Mouse (Mus musculus) hindbrain, embryonic 13.5 days (tissue): ENCODE measurements around the gene Arhgap6. TPM values are rescaled to one million over a fixed set of nuclear protein-coding genes. Genes with fewer than 3 reads are reported as not detected.

ENCODE experiments used
- ATAC-seq: fragments of 200-750 bp; cut with Nextera tagmentation; 2 replicates; pipeline ENCODE4 v1.8.0; 2017; ENCODE audit warnings: moderate TSS enrichment; ENCODE audit not compliant: low FRiP score
- H3K27ac ChIP-seq: fragments of 300-500 bp; sonication (generic); 2 replicates; pipeline ENCODE4 v1.5.1; 2015; ENCODE audit warnings: inconsistent platforms, mild to moderate bottlenecking, moderate library complexity
- H3K27me3 ChIP-seq: fragments of 300-500 bp; sonication (generic); 2 replicates; pipeline ENCODE4 v1.6.1; 2015; ENCODE audit warnings: mild to moderate bottlenecking, inconsistent platforms
- H3K36me3 ChIP-seq: fragments of 300-500 bp; sonication (generic); 2 replicates; pipeline ENCODE4 v1.6.1; 2015; ENCODE audit warnings: mild to moderate bottlenecking, inconsistent platforms
- H3K4me1 ChIP-seq: fragments of 300-500 bp; sonication (generic); replicated peaks from 2 replicates; pipeline ENCODE4 v1.6.1; 2015; ENCODE audit warnings: inconsistent platforms
- H3K4me2 ChIP-seq: fragments of 300-500 bp; sonication (generic); 2 replicates; pipeline ENCODE4 v1.6.1; 2015; ENCODE audit warnings: inconsistent platforms, mild to moderate bottlenecking, moderate library complexity
- H3K4me3 ChIP-seq: fragments of 300-500 bp; sonication (generic); 2 replicates; pipeline ENCODE4 v1.5.1; 2015; ENCODE audit warnings: mild to moderate bottlenecking, inconsistent platforms
- H3K9ac ChIP-seq: fragments of 300-500 bp; sonication (generic); 2 replicates; pipeline ENCODE4 v1.6.1; 2015; ENCODE audit warnings: mild to moderate bottlenecking, inconsistent platforms
- H3K9me3 ChIP-seq: fragments of 300-500 bp; sonication (generic); 2 replicates; pipeline ENCODE4 v1.6.1; 2016; ENCODE audit warnings: inconsistent platforms
- WGBS: fragments of 180-500 bp; shearing (Covaris S2); methylation state at CpG from one replicate; pipeline ENCODE4 v1.1.7; 2015; 5-methylcytosine and 5-hydroxymethylcytosine counted together
- polyA plus RNA-seq: library from polyadenylated mRNA; unstranded; fragments of >200 nt; fragmentation: Nextera tagmentation; extraction: Ambion mirVana; gene quantifications from 2 replicates; pipeline ENCODE4 v1.2.1, GENCODE M21; 2015

Arhgap6 gene
- polyA plus RNA-seq, 1 experiment from 2014 or later: 1.3 TPM

GRCm38 (mm10) chrX:168904086-168904485 lies 109.2 kb downstream of the Arhgap6 start:
- WGBS: 87% methylated on average over 3 of the region's 3 CpGs
- H3K4me2 ChIP-seq: no peak overlapping the region
- H3K36me3 ChIP-seq: no peaks in the 10 kb centered on the region
- no peaks in the 10 kb centered on the region for H3K4me1 ChIP-seq
- H3K9ac ChIP-seq: no peak overlapping the region
- peaks cover 17% of the 10 kb centered on the region; the same call in 1 of the 2 replicates for H3K27me3 ChIP-seq
- H3K4me3 ChIP-seq: no peak overlapping the region
- no peaks in the 10 kb centered on the region for H3K9me3 ChIP-seq
- no peak overlapping the region for H3K27ac ChIP-seq
- no peak for ATAC-seq

GRCm38 (mm10) chrX:168907586-168907985 lies 112.7 kb downstream of the Arhgap6 start:
- H3K4me3 ChIP-seq: no peak overlapping the region
- H3K9me3 ChIP-seq: no peaks in the 10 kb centered on the region
- no peak overlapping the region for H3K9ac ChIP-seq
- no peaks in the 10 kb centered on the region for H3K36me3 ChIP-seq
- H3K4me2 ChIP-seq: no peak overlapping the region
- WGBS: 41% methylated on average over 2 of the region's 2 CpGs
- peaks cover 16% of the 10 kb centered on the region; the same call in 1 of the 2 replicates for H3K27me3 ChIP-seq
- no peak overlapping the region for H3K27ac ChIP-seq
- no peak for ATAC-seq
- H3K4me1 ChIP-seq: no peaks in the 10 kb centered on the region

GRCm38 (mm10) chrX:168913519-168913918 lies 118.6 kb downstream of the Arhgap6 start:
- no peaks in the 10 kb centered on the region for H3K9me3 ChIP-seq
- H3K36me3 ChIP-seq: no peaks in the 10 kb centered on the region
- H3K4me2 ChIP-seq: no peak overlapping the region
- H3K9ac ChIP-seq: no peak overlapping the region
- H3K27ac ChIP-seq: no peak overlapping the region
- no peak overlapping the region for H3K4me3 ChIP-seq
- ATAC-seq: no peak
- no peaks in the 10 kb centered on the region for H3K4me1 ChIP-seq
- 0 out of 2 replicates have a peak, but pooled peaks cover 6% of the 10 kb centered on the region for H3K27me3 ChIP-seq

GRCm38 (mm10) chrX:168920942-168921341 lies 126.0 kb downstream of the Arhgap6 start:
- ATAC-seq: no peak
- Histone ChIP-seq H3K27me3 (no peaks in the 10 kb centered on the region), H3K36me3 (no peaks in the 10 kb centered on the region), H3K4me1 (no peaks in the 10 kb centered on the region), H3K9me3 (no peaks in the 10 kb centered on the region), H3K9ac (no peak overlapping the region), H3K27ac (no peak overlapping the region), H3K4me3 (no peak overlapping the region), H3K4me2 (no peak overlapping the region)
- WGBS: 81% methylated on average over 2 of the region's 2 CpGs

GRCm38 (mm10) chrX:168932420-168932819 lies 137.5 kb downstream of the Arhgap6 start:
- peaks cover 9% of the 10 kb centered on the region; the same call in 1 of the 2 replicates for H3K27me3 ChIP-seq
- no peak for ATAC-seq
- WGBS: 75% methylated on average over 1 of the region's 1 CpGs
- H3K4me2 ChIP-seq: no peak overlapping the region
- no peak overlapping the region for H3K27ac ChIP-seq
- H3K4me3 ChIP-seq: no peak overlapping the region
- no peak overlapping the region for H3K9ac ChIP-seq
- no peaks in the 10 kb centered on the region for H3K4me1 ChIP-seq
- no peaks in the 10 kb centered on the region for H3K36me3 ChIP-seq
- H3K9me3 ChIP-seq: no peaks in the 10 kb centered on the region

- Histone ChIP-seq H3K4me1 (no peaks in the 10 kb centered on the region), H3K4me2 (no peak overlapping the region), H3K9ac (no peak overlapping the region), H3K36me3 (no peaks in the 10 kb centered on the region), H3K4me3 (no peak overlapping the region), H3K9me3 (no peaks in the 10 kb centered on the region), H3K27ac (no peak overlapping the region), H3K27me3 (peaks cover 10% of the 10 kb centered on the region; the same call in 1 of the 2 replicates)
- 7% methylated on average over 3 of the region's 3 CpGs for WGBS
- ATAC-seq: no peak
Observed at GRCm38 (mm10) chrX:168935447-168935846, 140.5 kb downstream of the Arhgap6 start.

- Histone ChIP-seq H3K4me2 (no peak overlapping the region), H3K27me3 (peaks cover 10% of the 10 kb centered on the region; the same call in 1 of the 2 replicates), H3K9ac (no peak overlapping the region), H3K4me1 (no peaks in the 10 kb centered on the region), H3K27ac (no peak overlapping the region), H3K9me3 (no peaks in the 10 kb centered on the region), H3K4me3 (no peak overlapping the region), H3K36me3 (no peaks in the 10 kb centered on the region)
- 63% methylated on average over 4 of the region's 4 CpGs for WGBS
- no peak for ATAC-seq
Observed at GRCm38 (mm10) chrX:168937941-168938340, 143.0 kb downstream of the Arhgap6 start.

GRCm38 (mm10) chrX:168941684-168942083 lies 146.8 kb downstream of the Arhgap6 start:
- Histone ChIP-seq H3K27me3 (0 out of 2 replicates have a peak, but pooled peaks cover 11% of the 10 kb centered on the region), H3K9me3 (no peaks in the 10 kb centered on the region), H3K27ac (no peak overlapping the region), H3K36me3 (no peaks in the 10 kb centered on the region), H3K9ac (no peak overlapping the region), H3K4me1 (no peaks in the 10 kb centered on the region), H3K4me3 (no peak overlapping the region), H3K4me2 (no peak overlapping the region)
- ATAC-seq: no peak
- 86% methylated on average over 5 of the region's 5 CpGs for WGBS

- Histone ChIP-seq H3K27ac (no peak overlapping the region), H3K4me2 (no peak overlapping the region), H3K9me3 (no peaks in the 10 kb centered on the region), H3K4me3 (no peak overlapping the region), H3K4me1 (no peaks in the 10 kb centered on the region), H3K9ac (no peak overlapping the region), H3K36me3 (no peaks in the 10 kb centered on the region), H3K27me3 (0 out of 2 replicates have a peak, but pooled peaks cover 12% of the 10 kb centered on the region)
- 81% methylated on average over 4 of the region's 4 CpGs for WGBS
- ATAC-seq: no peak
Observed at GRCm38 (mm10) chrX:168943217-168943616, 148.3 kb downstream of the Arhgap6 start.

GRCm38 (mm10) chrX:168975444-168975843 lies 180.5 kb downstream of the Arhgap6 start:
- peaks cover 31% of the 10 kb centered on the region; the same call in 1 of the 2 replicates for H3K27me3 ChIP-seq
- WGBS: 66% methylated on average over 1 of the region's 1 CpGs
- no peak for ATAC-seq
- H3K36me3 ChIP-seq: no peaks in the 10 kb centered on the region
- H3K4me2 ChIP-seq: no peak overlapping the region
- no peak overlapping the region for H3K4me3 ChIP-seq
- H3K9ac ChIP-seq: no peak overlapping the region
- H3K27ac ChIP-seq: no peak overlapping the region
- no peaks in the 10 kb centered on the region for H3K4me1 ChIP-seq
- H3K9me3 ChIP-seq: no peaks in the 10 kb centered on the region

- WGBS: 54% methylated on average over 3 of the region's 3 CpGs
- no peak for ATAC-seq
Observed at GRCm38 (mm10) chrX:168977776-168978175, 182.9 kb downstream of the Arhgap6 start.

GRCm38 (mm10) chrX:168980370-168980769 lies 185.5 kb downstream of the Arhgap6 start:
- ATAC-seq: no peak
- peaks cover 31% of the 10 kb centered on the region; the same call in 1 of the 2 replicates for H3K27me3 ChIP-seq
- no peaks in the 10 kb centered on the region for H3K9me3 ChIP-seq
- WGBS: 77% methylated on average over 2 of the region's 2 CpGs
- H3K36me3 ChIP-seq: no peaks in the 10 kb centered on the region
- no peak overlapping the region for H3K9ac ChIP-seq
- no peaks in the 10 kb centered on the region for H3K4me1 ChIP-seq
- no peak overlapping the region for H3K4me2 ChIP-seq
- no peak overlapping the region for H3K27ac ChIP-seq
- no peak overlapping the region for H3K4me3 ChIP-seq

More at GRCm38 (mm10) chrX:168977776-168978175, 182.9 kb downstream of the Arhgap6 start:
- no peak overlapping the region for H3K4me2 ChIP-seq
- H3K4me1 ChIP-seq: no peaks in the 10 kb centered on the region
- H3K9me3 ChIP-seq: no peaks in the 10 kb centered on the region
- no peak overlapping the region for H3K4me3 ChIP-seq
- no peak overlapping the region for H3K27ac ChIP-seq
- H3K9ac ChIP-seq: no peak overlapping the region
- H3K27me3 ChIP-seq: peaks cover 36% of the 10 kb centered on the region; the same call in 1 of the 2 replicates
- no peaks in the 10 kb centered on the region for H3K36me3 ChIP-seq

- no peak overlapping the region for H3K4me3 ChIP-seq
- H3K9ac ChIP-seq: no peak overlapping the region
- peaks cover 22% of the 10 kb centered on the region for H3K27me3 ChIP-seq
- 83% methylated on average over 1 of the region's 1 CpGs for WGBS
- H3K27ac ChIP-seq: no peak overlapping the region
- H3K4me2 ChIP-seq: no peak overlapping the region
- ATAC-seq: no peak
- no peaks in the 10 kb centered on the region for H3K36me3 ChIP-seq
- no peaks in the 10 kb centered on the region for H3K9me3 ChIP-seq
- no peaks in the 10 kb centered on the region for H3K4me1 ChIP-seq
Observed at GRCm38 (mm10) chrX:169007066-169007465, 212.2 kb downstream of the Arhgap6 start.
